Mouse (Mus musculus): ENCODE measurements around the gene Ulk4.

Gene Ulk4

GRCm38 (mm10) chr9:121277118-121278060 lies at the start of gene Ulk4:
Gene Ulk4 (minus strand): TSS chr9:121277197.
- DNase-seq (ENCODE audit: low read depth): peak; percentile 89

- DNase-seq (ENCODE audit: low read depth): no peak
Measured at GRCm38 (mm10) chr9:121322034-121322433, 45.0 kb upstream of the Ulk4 start.

- no peak for DNase-seq (ENCODE audit: low read depth)
Measured at GRCm38 (mm10) chr9:121321118-121321517, 44.1 kb upstream of the Ulk4 start.

GRCm38 (mm10) chr9:121320433-121320832 lies 43.4 kb upstream of the Ulk4 start:
- DNase-seq (ENCODE audit: low read depth): peak; percentile 77

- DNase-seq (ENCODE audit: low read depth): no peak
Measured at GRCm38 (mm10) chr9:121319323-121319966, 42.4 kb upstream of the Ulk4 start.

- peak; percentile 28 for DNase-seq (ENCODE audit: low read depth)
Measured at GRCm38 (mm10) chr9:121316621-121317405, 39.8 kb upstream of the Ulk4 start.

- no peak for DNase-seq (ENCODE audit: low read depth)
Measured at GRCm38 (mm10) chr9:121315901-121316595, 39.1 kb upstream of the Ulk4 start.

- DNase-seq (ENCODE audit: low read depth): peak; percentile 88
Measured at GRCm38 (mm10) chr9:121314541-121315152, 37.6 kb upstream of the Ulk4 start.

GRCm38 (mm10) chr9:121313656-121314374 lies 36.8 kb upstream of the Ulk4 start:
- peak; percentile 74 for DNase-seq (ENCODE audit: low read depth)

- DNase-seq (ENCODE audit: low read depth): no peak
Measured at GRCm38 (mm10) chr9:121312237-121312891, 35.4 kb upstream of the Ulk4 start.

- DNase-seq (ENCODE audit: low read depth): no peak
Measured at GRCm38 (mm10) chr9:121311846-121312236, 34.8 kb upstream of the Ulk4 start.

- no peak for DNase-seq (ENCODE audit: low read depth)
Measured at GRCm38 (mm10) chr9:121310501-121310900, 33.5 kb upstream of the Ulk4 start.

GRCm38 (mm10) chr9:121309287-121309686 lies 32.3 kb upstream of the Ulk4 start:
- no peak for DNase-seq (ENCODE audit: low read depth)

GRCm38 (mm10) chr9:121305456-121305855 lies 28.5 kb upstream of the Ulk4 start:
- DNase-seq (ENCODE audit: low read depth): peak; percentile 30

GRCm38 (mm10) chr9:121304520-121304919 lies 27.5 kb upstream of the Ulk4 start:
- DNase-seq (ENCODE audit: low read depth): no peak

- no peak for DNase-seq (ENCODE audit: low read depth)
Measured at GRCm38 (mm10) chr9:121303748-121304147, 26.8 kb upstream of the Ulk4 start.

GRCm38 (mm10) chr9:121303086-121303485 lies 26.1 kb upstream of the Ulk4 start:
- no peak for DNase-seq (ENCODE audit: low read depth)

- DNase-seq (ENCODE audit: low read depth): peak; percentile 49
Measured at GRCm38 (mm10) chr9:121302543-121302942, 25.5 kb upstream of the Ulk4 start.

GRCm38 (mm10) chr9:121301041-121301920 lies 24.3 kb upstream of the Ulk4 start:
- DNase-seq (ENCODE audit: low read depth): peak; percentile 26

Measured in 416B (cell line).